9 mouse cellular contexts compared by ENCODE assay signal in genomic region chr3:154331506-154332212, GRCm38 (mm10). TPM values are rescaled to one million over a fixed set of nuclear protein-coding genes. Genes with fewer than 3 reads are reported as not detected.
DNase-seq lines count a peak whose midpoint lies in the region; ATAC-seq lines count a peak whose summit lies in the region.
"Had no signal": no experiment of that assay in that cellular context is flagged by ENCODE, and none has a peak within 500 bp of the region (broad histone marks: within the 10 kb centered on the region; RNA-seq: fewer than 3 reads in every experiment).

No protein-coding gene starts in this region.

- H3K27me3 ChIP-seq in embryonic facial prominence, embryonic 11.5 days (ENCODE audit: control insufficient read depth, insufficient read depth, low read length), result peaks cover 32% of the 10 kb centered on the region
- peaks cover 61% of the 10 kb centered on the region for H3K27me3 ChIP-seq in hindbrain, embryonic 15.5 days
- H3K27me3 ChIP-seq in midbrain, embryonic 14.5 days (ENCODE audit: control insufficient read depth, insufficient read depth, low read length), result peaks cover 83% of the 10 kb centered on the region

- peak; percentile 17 for DNase-seq in heart, adult 11 months
- DNase-seq in heart, adult 8-10 months (ENCODE audit: low spot score), result no peak
- peak; percentile 35 for DNase-seq in embryonic facial prominence, embryonic 11.5 days (ENCODE audit: low spot score)
- DNase-seq in midbrain, embryonic 14.5 days, result peak; percentile 46
- no peak for DNase-seq in adrenal gland, adult 2 months
- no peak for DNase-seq in gastrocnemius, postnatal 10 days
- DNase-seq in frontal cortex, postnatal 36 days (ENCODE audit: low spot score in 2 of 2), result no peak

- H3K9ac ChIP-seq in embryonic facial prominence, embryonic 11.5 days (replicated peaks; ENCODE audit: low read length), result peak overlapping the region; percentile 70
- no peak overlapping the region for H3K9ac ChIP-seq in hindbrain, embryonic 15.5 days
- no peak overlapping the region for H3K9ac ChIP-seq in midbrain, embryonic 14.5 days (replicated peaks; ENCODE audit: low read length)

- peak overlapping the region; percentile 74 for H3K27ac ChIP-seq in embryonic facial prominence, embryonic 11.5 days (replicated peaks; ENCODE audit: low read depth, low read length)
- no peak overlapping the region for H3K27ac ChIP-seq in hindbrain, embryonic 15.5 days (replicated peaks)
- H3K27ac ChIP-seq in midbrain, embryonic 14.5 days (replicated peaks; ENCODE audit: low read depth, low read length), result no peak overlapping the region

- WGBS in embryonic facial prominence, embryonic 11.5 days, result under 1% methylated on average over 21 of the region's 21 CpGs
- 1% methylated on average over 21 of the region's 21 CpGs for WGBS in hindbrain, embryonic 15.5 days
- WGBS in midbrain, embryonic 14.5 days, result under 1% methylated on average over 21 of the region's 21 CpGs

- peak overlapping the region; percentile 37 for H3K4me3 ChIP-seq in embryonic facial prominence, embryonic 11.5 days (ENCODE audit: low read depth, low read length)
- peak overlapping the region; percentile 3; the same call in 1 of the 2 replicates for H3K4me3 ChIP-seq in hindbrain, embryonic 15.5 days
- no peak overlapping the region; the same call in 1 of the 2 replicates for H3K4me3 ChIP-seq in midbrain, embryonic 14.5 days (replicated peaks; ENCODE audit: low read depth, low read length)

- peak overlapping the region; percentile 43 for H3K4me2 ChIP-seq in embryonic facial prominence, embryonic 11.5 days (ENCODE audit: low read depth, low read length)
- H3K4me2 ChIP-seq in hindbrain, embryonic 15.5 days, result peak overlapping the region; percentile 36
- H3K4me2 ChIP-seq in midbrain, embryonic 14.5 days (ENCODE audit: low read length), result no peak overlapping the region

- H3K4me1 ChIP-seq in embryonic facial prominence, embryonic 11.5 days (ENCODE audit: control insufficient read depth, insufficient read depth, low read length), result peaks cover 8% of the 10 kb centered on the region
- H3K4me1 ChIP-seq in hindbrain, embryonic 15.5 days (replicated peaks), result peaks cover 14% of the 10 kb centered on the region
- peaks cover 12% of the 10 kb centered on the region; the same call in 1 of the 2 replicates for H3K4me1 ChIP-seq in midbrain, embryonic 14.5 days (ENCODE audit: control insufficient read depth, insufficient read depth, low read length)

- no peaks in the 10 kb centered on the region for H3K9me3 ChIP-seq in embryonic facial prominence, embryonic 11.5 days (replicated peaks; ENCODE audit: control insufficient read depth, low read length)
- H3K9me3 ChIP-seq in hindbrain, embryonic 15.5 days, result no peaks in the 10 kb centered on the region
- H3K9me3 ChIP-seq in midbrain, embryonic 14.5 days (ENCODE audit: control insufficient read depth, low read length), result no peaks in the 10 kb centered on the region

- ATAC-seq in embryonic facial prominence, embryonic 11.5 days (replicated peaks; ENCODE audit: insufficient number of reproducible peaks, low FRiP score, low TSS enrichment, low read depth), result no peak
- ATAC-seq in hindbrain, embryonic 15.5 days (ENCODE audit: low FRiP score, low read depth), result no peak
- no peak for ATAC-seq in midbrain, embryonic 14.5 days (ENCODE audit: low FRiP score, low TSS enrichment)

- no peaks in the 10 kb centered on the region for H3K36me3 ChIP-seq in embryonic facial prominence, embryonic 11.5 days (replicated peaks; ENCODE audit: control insufficient read depth, insufficient read depth, low read depth, low read length)
- H3K36me3 ChIP-seq in hindbrain, embryonic 15.5 days, result no peaks in the 10 kb centered on the region
- no peaks in the 10 kb centered on the region for H3K36me3 ChIP-seq in midbrain, embryonic 14.5 days (ENCODE audit: control insufficient read depth, insufficient read depth, low read length)

RNA-seq across cellular contexts. Expression of gene Lhx8, which starts 1.2 kb away (rescaled TPM):
- not detected for total RNA-seq in heart, adult 8-10 months (2022)
- 55.2 and 73.1 TPM in 2 replicates for polyA plus RNA-seq in embryonic facial prominence, embryonic 11.5 days (2014; fragmentation: Nextera tagmentation; extraction: Ambion mirVana)
- polyA plus RNA-seq in hindbrain, embryonic 15.5 days (2015; fragmentation: Nextera tagmentation; extraction: Ambion mirVana), result 0.13 and 0.28 TPM in 2 replicates
- 0.26 TPM in 1 of 2 replicates, not detected in the other for polyA plus RNA-seq in midbrain, embryonic 14.5 days (2014; fragmentation: Nextera tagmentation; extraction: Ambion mirVana)
- under 1 TPM; 0.58 to 0.66 TPM for total RNA-seq in adrenal gland, adult 2 months (2021)
- 0.58 and 0.66 TPM in 2 replicates for polyA plus RNA-seq in adrenal gland, adult 2 months (2012; rRNA removed)
- total RNA-seq in gastrocnemius, postnatal 10 days (2021), result under 1 TPM; 0.27 to 0.59 TPM
- total RNA-seq: liver, adult 2 months had no signal
- polyA plus RNA-seq: liver, adult 2 months had no signal

Comparison
In these comparisons a context has a peak if more than half of its experiments do, and no peak if none do; other contexts are left out.
1. DNase-seq: peak in heart, adult 11 months (single experiment), embryonic facial prominence, embryonic 11.5 days (single experiment) and midbrain, embryonic 14.5 days (single experiment); none in heart, adult 8-10 months (single experiment), adrenal gland, adult 2 months (single experiment), gastrocnemius, postnatal 10 days (single experiment) and frontal cortex, postnatal 36 days (0 of 2).
2. RNA of gene Lhx8, which starts 1.2 kb away (polyA plus RNA-seq): 55.2 to 73.1 TPM in embryonic facial prominence, embryonic 11.5 days; 0.58 to 0.66 TPM in adrenal gland, adult 2 months, 0.26 TPM in midbrain, embryonic 14.5 days and 0.13 to 0.28 TPM in hindbrain, embryonic 15.5 days; every median in the first group is over 10 times any median in the second.